ENCODE assay signal across 8 mouse cellular contexts in the genomic region with DNA sequence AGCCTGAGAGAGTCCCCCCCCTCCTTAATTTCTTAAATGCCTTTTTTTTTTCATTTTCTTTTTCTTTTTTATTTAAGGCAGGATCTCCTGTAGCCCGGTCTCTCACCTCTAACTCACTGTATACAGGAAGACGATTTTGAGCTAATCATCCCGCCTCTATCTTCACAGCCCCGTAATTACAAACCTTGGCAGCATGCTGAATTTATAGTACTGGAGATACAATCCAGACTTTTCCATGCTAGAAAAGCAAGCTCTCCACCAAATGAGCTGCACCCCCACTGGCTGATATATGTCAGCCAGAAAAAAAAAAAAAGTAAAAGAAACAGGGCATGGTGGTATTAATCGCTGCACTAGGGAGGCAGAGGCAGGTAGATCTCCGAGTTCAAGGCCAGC. TPM values are rescaled to one million over a fixed set of nuclear protein-coding genes. Genes with fewer than 3 reads are reported as not detected.
DNase-seq lines count a peak whose midpoint lies in the region; ATAC-seq and TF ChIP-seq lines count a peak whose summit lies in the region.

No protein-coding gene starts in this region.

- no peak for ATAC-seq in heart, postnatal 0 days (ENCODE audit: insufficient read depth, low read depth)
- ATAC-seq in hindbrain, embryonic 12.5 days (ENCODE audit: low FRiP score): no peak
- ATAC-seq in midbrain, embryonic 12.5 days (ENCODE audit: low FRiP score, low read depth): no peak

- peak overlapping the region; percentile 86; the same call in 1 of the 2 replicates for H3K4me3 ChIP-seq in heart, postnatal 0 days (ENCODE audit: low read depth, low read length)
- H3K4me3 ChIP-seq in hindbrain, embryonic 12.5 days: no peak overlapping the region
- H3K4me3 ChIP-seq in midbrain, embryonic 12.5 days: no peak overlapping the region

- 59% methylated on average over 6 of the region's 6 CpGs for WGBS in heart, postnatal 0 days
- WGBS in hindbrain, embryonic 12.5 days: 86% methylated on average over 6 of the region's 6 CpGs
- WGBS in midbrain, embryonic 12.5 days: 80% methylated on average over 6 of the region's 6 CpGs

- DNase-seq in heart, postnatal 0 days (ENCODE audit: low spot score): no peak
- DNase-seq in heart, adult 11 months: no peak
- DNase-seq in brain, adult 2 months (ENCODE audit: low read depth, low spot score): peak; percentile 59
- no peak for DNase-seq in left cerebral cortex, adult 8-10 months (ENCODE audit: low spot score in 2 of 2)
- no peak for DNase-seq in kidney, postnatal 25 days
- DNase-seq in spleen, adult 18-20 months: no peak

- H3K4me1 ChIP-seq in heart, postnatal 0 days (ENCODE audit: control insufficient read depth, insufficient read depth): 0 out of 2 replicates have a peak, but pooled peaks cover 6% of the 10 kb centered on the region
- peaks cover 16% of the 10 kb centered on the region for H3K4me1 ChIP-seq in hindbrain, embryonic 12.5 days
- H3K4me1 ChIP-seq in midbrain, embryonic 12.5 days: peaks cover 20% of the 10 kb centered on the region

- TF ChIP-seq CTCF in heart, postnatal 0 days (IDR thresholded peaks at IDR 0.05; ENCODE audit: low read depth): no peak

- H3K9me3 ChIP-seq in heart, postnatal 0 days (replicated peaks; ENCODE audit: control insufficient read depth, low read length): no peaks in the 10 kb centered on the region
- H3K9me3 ChIP-seq in hindbrain, embryonic 12.5 days (replicated peaks): no peaks in the 10 kb centered on the region
- H3K9me3 ChIP-seq in midbrain, embryonic 12.5 days: no peaks in the 10 kb centered on the region

- H3K36me3 ChIP-seq in heart, postnatal 0 days (replicated peaks; ENCODE audit: control insufficient read depth, insufficient read depth, low read length): no peaks in the 10 kb centered on the region
- H3K36me3 ChIP-seq in hindbrain, embryonic 12.5 days: no peaks in the 10 kb centered on the region
- H3K36me3 ChIP-seq in midbrain, embryonic 12.5 days: no peaks in the 10 kb centered on the region

- H3K4me2 ChIP-seq in heart, postnatal 0 days (ENCODE audit: low read depth, low read length): peak overlapping the region; percentile 96
- peak overlapping the region; percentile 96 for H3K4me2 ChIP-seq in hindbrain, embryonic 12.5 days (replicated peaks)
- H3K4me2 ChIP-seq in midbrain, embryonic 12.5 days (replicated peaks): peak overlapping the region; percentile 72

- H3K27me3 ChIP-seq in heart, postnatal 0 days (ENCODE audit: control insufficient read depth, insufficient read depth, low read length): no peaks in the 10 kb centered on the region
- no peaks in the 10 kb centered on the region; the same call in 1 of the 2 replicates for H3K27me3 ChIP-seq in hindbrain, embryonic 12.5 days
- peaks cover 14% of the 10 kb centered on the region; the same call in 1 of the 2 replicates for H3K27me3 ChIP-seq in midbrain, embryonic 12.5 days

- H3K9ac ChIP-seq in heart, postnatal 0 days (replicated peaks; ENCODE audit: low read depth, low read length): no peak overlapping the region
- no peak overlapping the region for H3K9ac ChIP-seq in hindbrain, embryonic 12.5 days
- no peak overlapping the region for H3K9ac ChIP-seq in midbrain, embryonic 12.5 days (replicated peaks)

- no peak for TF ChIP-seq EP300 in heart, postnatal 0 days (IDR thresholded peaks at IDR 0.05; ENCODE audit: low read depth)

- H3K27ac ChIP-seq in heart, postnatal 0 days (ENCODE audit: low read depth): no peak overlapping the region
- no peak overlapping the region for H3K27ac ChIP-seq in hindbrain, embryonic 12.5 days
- no peak overlapping the region for H3K27ac ChIP-seq in midbrain, embryonic 12.5 days (replicated peaks)

RNA-seq across cellular contexts. Expression of a gene that starts 1.3 kb away (rescaled TPM):
- total RNA-seq in heart, postnatal 0 days (2014; rRNA removed; ENCODE audit: low replicate concordance): 24.8 and 54.7 TPM in 2 replicates
- polyA plus RNA-seq in heart, postnatal 0 days (2015; fragmentation: Nextera tagmentation; extraction: Ambion mirVana): 2.5 and 3.0 TPM in 2 replicates
- 4.5 and 5.0 TPM in 2 replicates for polyA plus RNA-seq in hindbrain, embryonic 12.5 days (2016; fragmentation: Nextera tagmentation; extraction: Ambion mirVana)
- polyA plus RNA-seq in midbrain, embryonic 12.5 days (2016; fragmentation: Nextera tagmentation; extraction: Ambion mirVana): 3.5 and 4.4 TPM in 2 replicates
- total RNA-seq in left cerebral cortex, adult 8-10 months (2022): 100 to 1,000 TPM; 104 to 112 (median 108) TPM
